Comparison of ENCODE assay signal across 20 mouse cellular contexts in the genomic region with DNA sequence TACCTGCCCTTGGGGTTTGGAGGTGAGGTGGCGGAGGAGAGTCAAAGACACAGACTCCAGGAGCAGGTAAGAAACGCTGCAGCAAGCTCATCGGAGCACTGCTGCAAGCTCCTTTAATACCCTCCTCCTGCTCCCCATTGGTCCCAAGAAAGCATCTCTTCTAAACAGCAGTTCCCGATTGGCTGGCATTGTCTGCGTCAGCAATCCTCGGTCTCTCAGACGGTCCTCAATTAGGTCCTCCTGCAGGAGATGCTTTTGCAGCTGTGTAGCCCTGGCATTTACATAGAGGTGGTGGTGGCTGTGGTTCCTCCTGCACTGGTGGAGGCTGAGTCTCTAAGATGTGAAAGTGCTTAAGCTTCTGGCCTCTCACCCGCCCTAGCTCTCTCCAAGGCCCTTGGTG. TPM values are rescaled to one million over a fixed set of nuclear protein-coding genes. Genes with fewer than 3 reads are reported as not detected.
"Had no signal": no experiment of that assay in that cellular context is flagged by ENCODE, and none has a peak within 500 bp of the region (broad histone marks: within the 10 kb centered on the region; RNA-seq: fewer than 3 reads in every experiment).

No protein-coding gene starts in this region.

- H3K9ac ChIP-seq: kidney, embryonic 15.5 days; limb, embryonic 12.5 days; liver, embryonic 13.5 days; liver, postnatal 0 days; lung, embryonic 15.5 days; midbrain, embryonic 13.5 days; neural tube, embryonic 12.5 days had no signal

- H3K9me3 ChIP-seq: kidney, embryonic 15.5 days; limb, embryonic 12.5 days; liver, embryonic 13.5 days; lung, embryonic 15.5 days; megakaryocyte, embryonic 14.5 days; midbrain, embryonic 13.5 days; neural tube, embryonic 12.5 days had no signal

- H3K27me3 ChIP-seq: midbrain, embryonic 13.5 days; neural tube, embryonic 12.5 days had no signal

- H3K4me1 ChIP-seq: limb, embryonic 12.5 days; liver, embryonic 13.5 days; lung, embryonic 15.5 days; midbrain, embryonic 13.5 days; neural tube, embryonic 12.5 days had no signal

- DNase-seq: kidney, adult 2 months; kidney, postnatal 14 days; liver; liver, embryonic 13.5 days; liver, postnatal 0 days; lung, postnatal 14 days; retina, postnatal 1 day; right cerebral cortex, postnatal 14 days; thymus, postnatal 4 days had no signal

- H3K4me3 ChIP-seq: kidney, embryonic 15.5 days; left cerebral cortex, adult 2 months; limb, embryonic 12.5 days; liver, embryonic 13.5 days; lung, embryonic 15.5 days; megakaryocyte, embryonic 14.5 days; midbrain, embryonic 13.5 days; neural tube, embryonic 12.5 days had no signal

- H3K4me2 ChIP-seq: kidney, embryonic 15.5 days; limb, embryonic 12.5 days; liver, embryonic 13.5 days; lung, embryonic 15.5 days; midbrain, embryonic 13.5 days; neural tube, embryonic 12.5 days had no signal

- H3K36me3 ChIP-seq: kidney, embryonic 15.5 days; limb, embryonic 12.5 days; liver, embryonic 13.5 days; lung, embryonic 15.5 days; midbrain, embryonic 13.5 days; neural tube, embryonic 12.5 days had no signal

- ATAC-seq: liver, postnatal 0 days; midbrain, embryonic 13.5 days had no signal

- H3K27ac ChIP-seq: kidney, embryonic 15.5 days; left cerebral cortex, adult 2 months; limb, embryonic 12.5 days; liver, embryonic 13.5 days; lung, embryonic 15.5 days; macrophage; midbrain, embryonic 13.5 days; neural tube, embryonic 12.5 days had no signal

RNA-seq across cellular contexts. Expression of a gene that starts 15.4 kb away (rescaled TPM):
- polyA plus RNA-seq: small intestine, adult 2 months had no signal

RNA-seq across cellular contexts. Expression of a gene that starts 36.0 kb away (rescaled TPM):
- total RNA-seq: monocyte, adult 5-6 weeks; neutrophil, adult 5-6 weeks had no signal
- polyA plus RNA-seq: macrophage had no signal

RNA-seq across cellular contexts. Expression of a gene that starts 38.7 kb away (rescaled TPM):
- total RNA-seq: monocyte, adult 5-6 weeks had no signal
